Mouse (Mus musculus) CH12.LX (cell line): ENCODE results near the gene Olfr689. TPM values are rescaled to one million over a fixed set of nuclear protein-coding genes. Genes with fewer than 3 reads are reported as not detected.

ENCODE experiments used
- DNase-seq: peaks from one replicate; pipeline ENCODE4 v3.0.0-alpha.2; 2013; ENCODE audit errors: extremely low read depth
- H3K27ac ChIP-seq: 2 replicates; pipeline ENCODE4 v1.5.1; 2012; ENCODE audit warnings: low read depth, mild to moderate bottlenecking, control low read depth, moderate library complexity; ENCODE audit not compliant: insufficient read depth
- H3K27me3 ChIP-seq: replicated peaks from 2 replicates; pipeline ENCODE3; 2012; ENCODE audit warnings: inconsistent platforms
- H3K36me3 ChIP-seq, 2 experiments: replicated peaks in 1 of 2; 2 replicates each; pipeline versions ENCODE3 to v1.6.1; 2012; ENCODE audit warnings: inconsistent platforms in 1 of 2, low read length in 1 of 2, mild to moderate bottlenecking in 1 of 2, mixed read lengths in 1 of 2, moderate library complexity in 1 of 2; ENCODE audit not compliant: control insufficient read depth in 1 of 2, insufficient read depth in 1 of 2
- H3K4me1 ChIP-seq, 2 experiments: 2 replicates each; pipeline ENCODE4 v1.6.1; 2012; ENCODE audit warnings: inconsistent platforms in 1 of 2, moderate library complexity in 1 of 2; ENCODE audit not compliant: insufficient read depth in 2 of 2, control insufficient read depth in 1 of 2
- H3K4me2 ChIP-seq: 2 replicates; pipeline ENCODE4 v1.6.1; 2012; ENCODE audit warnings: low read depth, mild to moderate bottlenecking, control low read depth; ENCODE audit not compliant: poor library complexity, insufficient read depth, severe bottlenecking
- H3K4me3 ChIP-seq, 3 experiments: fragments of 150-350 bp in 1 of 3; sonication (generic) in 1 of 3; replicated peaks in 1 of 3; 2 replicates each; pipeline versions ENCODE3 to v1.5.1; 2011 to 2012; ENCODE audit warnings: low read depth in 2 of 3, low read length in 2 of 3, mild to moderate bottlenecking in 2 of 3, moderate library complexity in 2 of 3, control low read depth in 1 of 3, improper control_type of control experiment in 1 of 3, inconsistent platforms in 1 of 3, mixed read lengths in 1 of 3; ENCODE audit not compliant: poor library complexity in 1 of 3
- H3K79me2 ChIP-seq: replicated peaks from 2 replicates; pipeline ENCODE4 v1.6.1; 2012; ENCODE audit warnings: mild to moderate bottlenecking, moderate library complexity; ENCODE audit not compliant: control insufficient read depth, poor library complexity, insufficient read depth, severe bottlenecking; ENCODE audit errors: extremely low read depth
- H3K9ac ChIP-seq: 2 replicates; pipeline ENCODE4 v1.6.1; 2012; ENCODE audit warnings: low read depth, mild to moderate bottlenecking, control low read depth, moderate library complexity; ENCODE audit not compliant: insufficient read depth
- H3K9me3 ChIP-seq: replicated peaks from 2 replicates; pipeline ENCODE3; 2012; ENCODE audit warnings: low read length, inconsistent platforms, mixed read lengths
- BHLHE40 ChIP-seq: IDR thresholded peaks from 2 replicates; pipeline ENCODE4 v1.6.1; 2011; ENCODE audit warnings: mild to moderate bottlenecking, low read depth, low read length, improper control_type of control experiment
- CHD2 ChIP-seq: IDR thresholded peaks from 2 replicates; pipeline ENCODE4 v1.6.1; 2011; ENCODE audit warnings: low read length, improper control_type of control experiment
- ELF1 ChIP-seq: IDR thresholded peaks from 2 replicates; pipeline ENCODE4 v1.6.1; 2014; ENCODE audit warnings: low read depth, mild to moderate bottlenecking, inconsistent platforms, low read length, improper control_type of control experiment
- GABPA ChIP-seq: IDR thresholded peaks from 2 replicates; pipeline ENCODE4 v1.6.1; 2012; ENCODE audit warnings: low read depth, low read length, improper control_type of control experiment, inconsistent platforms; ENCODE audit not compliant: insufficient replicate concordance
- HCFC1 ChIP-seq: IDR thresholded peaks from 2 replicates; pipeline ENCODE4 v1.6.1; 2012; ENCODE audit warnings: low read depth, mild to moderate bottlenecking, inconsistent platforms, low read length, improper control_type of control experiment
- IRF4 ChIP-seq: IDR thresholded peaks from 2 replicates; pipeline ENCODE4 v1.6.1; 2014; ENCODE audit warnings: low read depth, mild to moderate bottlenecking, inconsistent platforms, low read length, improper control_type of control experiment
- MAFK ChIP-seq: IDR thresholded peaks from 2 replicates; pipeline ENCODE4 v1.6.1; 2011; ENCODE audit warnings: low read length, improper control_type of control experiment; ENCODE audit not compliant: insufficient replicate concordance
- MEF2A ChIP-seq: IDR thresholded peaks from 2 replicates; pipeline ENCODE4 v1.6.1; 2014; ENCODE audit warnings: low read depth, mild to moderate bottlenecking, inconsistent platforms, low read length, improper control_type of control experiment, borderline replicate concordance
- MXI1 ChIP-seq: IDR thresholded peaks from 2 replicates; pipeline ENCODE4 v1.6.1; 2011; ENCODE audit warnings: mild to moderate bottlenecking, low read depth, low read length, improper control_type of control experiment
- MYC ChIP-seq: IDR thresholded peaks from 2 replicates; pipeline ENCODE4 v1.6.1; 2011; ENCODE audit warnings: low read depth, mild to moderate bottlenecking, improper control_type of control experiment, low read length
- NRF1 ChIP-seq: IDR thresholded peaks from 2 replicates; pipeline ENCODE4 v1.6.1; 2014; ENCODE audit warnings: low read depth, mild to moderate bottlenecking, inconsistent platforms, low read length, improper control_type of control experiment, moderate library complexity
- PAX5 ChIP-seq: IDR thresholded peaks from 2 replicates; pipeline ENCODE4 v1.6.1; 2012; ENCODE audit warnings: low read length, inconsistent platforms, mixed read lengths
- RCOR1 ChIP-seq: conservative IDR thresholded peaks from 2 replicates; pipeline ENCODE4 v1.6.1; 2012; ENCODE audit warnings: low read depth, mild to moderate bottlenecking, inconsistent platforms, low read length, improper control_type of control experiment
- SIN3A ChIP-seq: IDR thresholded peaks from 2 replicates; pipeline ENCODE4 v1.6.1; 2012; ENCODE audit warnings: low read length, improper control_type of control experiment, inconsistent platforms
- TBP ChIP-seq: conservative IDR thresholded peaks from 2 replicates; pipeline ENCODE4 v1.6.1; 2011; ENCODE audit warnings: low read depth, low read length, improper control_type of control experiment
- USF1 ChIP-seq: IDR thresholded peaks from 2 replicates; pipeline ENCODE4 v1.6.1; 2014; ENCODE audit warnings: low read depth, mild to moderate bottlenecking, inconsistent platforms, low read length, improper control_type of control experiment
- ZC3H11A ChIP-seq: IDR thresholded peaks from 2 replicates; pipeline ENCODE4 v1.6.1; 2012; ENCODE audit warnings: low read depth, mild to moderate bottlenecking, inconsistent platforms, low read length, improper control_type of control experiment
- ZKSCAN1 ChIP-seq: IDR thresholded peaks from 2 replicates; pipeline ENCODE4 v1.6.1; 2012; ENCODE audit warnings: low read depth, inconsistent platforms, low read length, improper control_type of control experiment, borderline replicate concordance
- dilution Hi-C: fragments of 300-500 bp; cut with MboI; formaldehyde crosslinking; loops from 2 replicates; pipeline ENCODE4 v1.14.3; 2020; ENCODE audit warnings: low sequenced_read_pairs; ENCODE audit not compliant: extremely low pct_unique_long_range_greater_than_20kb, extremely low pct_ligation_motif_present
- in situ Hi-C: fragments of 300-500 bp; cut with MboI; formaldehyde crosslinking; loops from 3 replicates; pipeline ENCODE4 v1.14.3; 2019; ENCODE audit warnings: low sequenced_read_pairs, low pct_ligation_motif_present, low pct_unique_long_range_greater_than_20kb, mixed read lengths
- polyA plus RNA-seq: library from polyadenylated mRNA; unstranded; fragments of >175 nt; gene quantifications from 2 replicates; pipeline ENCODE4 v1.2.1, GENCODE M21; 2012; ENCODE audit warnings: low read depth; ENCODE audit not compliant: insufficient read length
- total RNA-seq, 2 experiments: library from RNA; depleted of rRNA; stranded (reverse); fragments of 300-350 nt in 1 of 2; fragments of >200 nt in 1 of 2; gene quantifications; 2 replicates each; pipeline ENCODE4 v1.2.3; 2012 to 2014

The Olfr689 gene
- total and polyA plus RNA-seq, 3 experiments, result not detected

- no peaks in the 10 kb centered on the region for H3K9me3 ChIP-seq
- DNase-seq, result no peak
- no peaks in the 10 kb centered on the region for H3K27me3 ChIP-seq
- H3K9ac ChIP-seq, result no peak within 1 kb of the TSS
- H3K79me2 ChIP-seq, result no peaks in the 10 kb centered on the region
- H3K4me2 ChIP-seq, result no peak within 1 kb of the TSS
- TF ChIP-seq NRF1 (no peak), HCFC1 (no peak), IRF4 (no peak), TBP (no peak), ELF1 (no peak)
- no peak within 1 kb of the TSS for H3K27ac ChIP-seq
- no peaks in the 10 kb centered on the region for H3K36me3 ChIP-seq
- H3K4me1 ChIP-seq, result peaks cover 0 to 4% of the 10 kb centered on the region in 2 experiments; a peak in 2 of 4 replicates
- H3K4me3 ChIP-seq, result no peak within 1 kb of the TSS
- dilution Hi-C loops, result no loop called here
- in situ Hi-C loops, result no loop called here
Observed at GRCm38 (mm10) chr7:105367930-105368329, 57.0 kb downstream of the Olfr689 start, which contains the start of gene Olfr692. Olfr692 (plus strand) TSS chr7:105368230.

- H3K4me3 ChIP-seq, result no peak overlapping the region
- dilution Hi-C loops, result no loop called here
- no peak overlapping the region for H3K4me2 ChIP-seq
- H3K9me3 ChIP-seq, result no peaks in the 10 kb centered on the region
- in situ Hi-C loops, result no loop called here
- no peak overlapping the region for H3K9ac ChIP-seq
- DNase-seq, result no peak
- TF ChIP-seq BHLHE40, result no peak
- TF ChIP-seq MYC, result no peak
- no peak for TF ChIP-seq SIN3A
- TF ChIP-seq PAX5, result no peak
- no peak for TF ChIP-seq MAFK
- TF ChIP-seq USF1, result no peak
- TF ChIP-seq MEF2A, result no peak
- no peak for TF ChIP-seq CHD2
- TF ChIP-seq GABPA, result no peak
- TF ChIP-seq ZC3H11A, result no peak
- TF ChIP-seq MXI1, result no peak
- TF ChIP-seq ZKSCAN1, result no peak
- TF ChIP-seq RCOR1, result no peak
- peaks cover 0 to 10% of the 10 kb centered on the region in 2 experiments; a peak in 2 of 4 replicates for H3K4me1 ChIP-seq
- H3K36me3 ChIP-seq, result peaks cover 0 to 2% of the 10 kb centered on the region in 2 experiments
- no peaks in the 10 kb centered on the region for H3K27me3 ChIP-seq
- no peak overlapping the region for H3K27ac ChIP-seq
- H3K79me2 ChIP-seq, result no peaks in the 10 kb centered on the region
Observed at GRCm38 (mm10) chr7:105368521-105368920, 57.6 kb downstream of the Olfr689 start.

Other genes with a start within 250 kb of the Olfr689 start
- not detected in 2 replicates for gene Olfr678, start 246.7 kb upstream of the Olfr689 start, total RNA-seq (2012; rRNA removed)
- not detected in 2 replicates for gene Olfr678, start 246.7 kb upstream of the Olfr689 start, total RNA-seq (2014; rRNA removed)
- gene Olfr678, start 246.7 kb upstream of the Olfr689 start, polyA plus RNA-seq, result not detected in 2 replicates
- gene Olfr679, start 230.0 kb upstream of the Olfr689 start, total RNA-seq (2012; rRNA removed), result not detected in 2 replicates
- gene Olfr679, start 230.0 kb upstream of the Olfr689 start, total RNA-seq (2014; rRNA removed), result not detected in 2 replicates
- gene Olfr679, start 230.0 kb upstream of the Olfr689 start, polyA plus RNA-seq, result not detected in 2 replicates
- gene Olfr680-ps1, start 218.3 kb upstream of the Olfr689 start, total RNA-seq (2012; rRNA removed), result not detected in 2 replicates
- gene Olfr680-ps1, start 218.3 kb upstream of the Olfr689 start, total RNA-seq (2014; rRNA removed), result not detected in 2 replicates
- not detected in 2 replicates for gene Olfr680-ps1, start 218.3 kb upstream of the Olfr689 start, polyA plus RNA-seq
- not detected in 2 replicates for gene Olfr681, start 194.3 kb upstream of the Olfr689 start, total RNA-seq (2012; rRNA removed)
- not detected in 2 replicates for gene Olfr681, start 194.3 kb upstream of the Olfr689 start, total RNA-seq (2014; rRNA removed)
- not detected in 2 replicates for gene Olfr681, start 194.3 kb upstream of the Olfr689 start, polyA plus RNA-seq
- not detected in 2 replicates for gene Olfr683, start 164.2 kb upstream of the Olfr689 start, total RNA-seq (2012; rRNA removed)
- not detected in 2 replicates for gene Olfr683, start 164.2 kb upstream of the Olfr689 start, total RNA-seq (2014; rRNA removed)
- not detected in 2 replicates for gene Olfr683, start 164.2 kb upstream of the Olfr689 start, polyA plus RNA-seq
- not detected in 2 replicates for gene Olfr684, start 147.5 kb upstream of the Olfr689 start, total RNA-seq (2012; rRNA removed)
- not detected in 2 replicates for gene Olfr684, start 147.5 kb upstream of the Olfr689 start, total RNA-seq (2014; rRNA removed)
- not detected in 2 replicates for gene Olfr684, start 147.5 kb upstream of the Olfr689 start, polyA plus RNA-seq
- gene Olfr685, start 125.2 kb upstream of the Olfr689 start, total RNA-seq (2012; rRNA removed), result not detected in 2 replicates
- not detected in 2 replicates for gene Olfr685, start 125.2 kb upstream of the Olfr689 start, total RNA-seq (2014; rRNA removed)
- not detected in 2 replicates for gene Olfr685, start 125.2 kb upstream of the Olfr689 start, polyA plus RNA-seq
- gene Olfr686, start 103.7 kb upstream of the Olfr689 start, total RNA-seq (2012; rRNA removed), result not detected in 2 replicates
- gene Olfr686, start 103.7 kb upstream of the Olfr689 start, total RNA-seq (2014; rRNA removed), result not detected in 2 replicates
- not detected in 2 replicates for gene Olfr686, start 103.7 kb upstream of the Olfr689 start, polyA plus RNA-seq
- gene Olfr688, start 23.1 kb upstream of the Olfr689 start, total RNA-seq (2012; rRNA removed), result not detected in 2 replicates
- not detected in 2 replicates for gene Olfr688, start 23.1 kb upstream of the Olfr689 start, total RNA-seq (2014; rRNA removed)
- not detected in 2 replicates for gene Olfr688, start 23.1 kb upstream of the Olfr689 start, polyA plus RNA-seq
- not detected in 2 replicates for gene Olfr690, start 22.9 kb downstream of the Olfr689 start, total RNA-seq (2012; rRNA removed)
- gene Olfr690, start 22.9 kb downstream of the Olfr689 start, total RNA-seq (2014; rRNA removed), result not detected in 2 replicates
- not detected in 2 replicates for gene Olfr690, start 22.9 kb downstream of the Olfr689 start, polyA plus RNA-seq
- gene Olfr691, start 31.1 kb downstream of the Olfr689 start, total RNA-seq (2012; rRNA removed), result not detected in 2 replicates
- gene Olfr691, start 31.1 kb downstream of the Olfr689 start, total RNA-seq (2014; rRNA removed), result not detected in 2 replicates
- gene Olfr691, start 31.1 kb downstream of the Olfr689 start, polyA plus RNA-seq, result not detected in 2 replicates
- gene Olfr692, start 57.1 kb downstream of the Olfr689 start, total RNA-seq (2012; rRNA removed), result not detected in 2 replicates
- not detected in 2 replicates for gene Olfr692, start 57.1 kb downstream of the Olfr689 start, total RNA-seq (2014; rRNA removed)
- gene Olfr692, start 57.1 kb downstream of the Olfr689 start, polyA plus RNA-seq, result not detected in 2 replicates
- gene Gm5901, start 63.9 kb downstream of the Olfr689 start, total RNA-seq (2012; rRNA removed), result 0.30 TPM in 1 of 2 replicates, not detected in the other
- gene Gm5901, start 63.9 kb downstream of the Olfr689 start, total RNA-seq (2014; rRNA removed), result not detected in 2 replicates
- 0.44 TPM in 1 of 2 replicates, not detected in the other for gene Gm5901, start 63.9 kb downstream of the Olfr689 start, polyA plus RNA-seq
- 5.9 TPM in 2 replicates for gene Fam160a2, start 88.9 kb downstream of the Olfr689 start, total RNA-seq (2012; rRNA removed)
- 3.1 and 3.5 TPM in 2 replicates for gene Fam160a2, start 88.9 kb downstream of the Olfr689 start, total RNA-seq (2014; rRNA removed)
- gene Fam160a2, start 88.9 kb downstream of the Olfr689 start, polyA plus RNA-seq, result 6.2 and 7.2 TPM in 2 replicates
- not detected in 2 replicates for gene Cnga4, start 93.4 kb downstream of the Olfr689 start, total RNA-seq (2012; rRNA removed)
- gene Cnga4, start 93.4 kb downstream of the Olfr689 start, total RNA-seq (2014; rRNA removed), result not detected in 2 replicates
- not detected in 2 replicates for gene Cnga4, start 93.4 kb downstream of the Olfr689 start, polyA plus RNA-seq
- not detected in 2 replicates for gene Cckbr, start 114.6 kb downstream of the Olfr689 start, total RNA-seq (2012; rRNA removed)
- not detected in 2 replicates for gene Cckbr, start 114.6 kb downstream of the Olfr689 start, total RNA-seq (2014; rRNA removed)
- gene Cckbr, start 114.6 kb downstream of the Olfr689 start, polyA plus RNA-seq, result not detected in 2 replicates
- gene Cavin3, start 171.1 kb downstream of the Olfr689 start, total RNA-seq (2012; rRNA removed), result not detected in 2 replicates
- not detected in 2 replicates for gene Cavin3, start 171.1 kb downstream of the Olfr689 start, total RNA-seq (2014; rRNA removed)
- gene Cavin3, start 171.1 kb downstream of the Olfr689 start, polyA plus RNA-seq, result not detected in 2 replicates
- gene Smpd1, start 243.2 kb downstream of the Olfr689 start, total RNA-seq (2012; rRNA removed), result 19.3 and 22.5 TPM in 2 replicates
- gene Smpd1, start 243.2 kb downstream of the Olfr689 start, total RNA-seq (2014; rRNA removed), result 13.7 and 16.9 TPM in 2 replicates
- 13.7 and 17.9 TPM in 2 replicates for gene Smpd1, start 243.2 kb downstream of the Olfr689 start, polyA plus RNA-seq